Mouse (Mus musculus): ENCODE measurements around the gene Traf7. TPM values are rescaled to one million over a fixed set of nuclear protein-coding genes. Genes with fewer than 3 reads are reported as not detected.
A peak's percentile ranks its signal among the peaks of the same experiment; 100 is the strongest.

The Traf7 gene
- polyA plus RNA-seq, 3 experiments from 2014 or later: 45.5 to 54.2 (median 53.7) TPM

- ATAC-seq: no peak
Observed at GRCm38 (mm10) chr17:24477053-24477984, 50.4 kb downstream of the Traf7 start.

- ATAC-seq: no peak
Observed at GRCm38 (mm10) chr17:24476022-24476776, 51.5 kb downstream of the Traf7 start.

GRCm38 (mm10) chr17:24475586-24475985 is 52.2 kb downstream of the Traf7 start:
- ATAC-seq: no peak

- ATAC-seq: no peak
Observed at GRCm38 (mm10) chr17:24474557-24474956, 53.2 kb downstream of the Traf7 start.

GRCm38 (mm10) chr17:24473612-24474275 is 54.0 kb downstream of the Traf7 start, which contains the start of gene Bricd5:
Gene Bricd5 (plus strand): TSS chr17:24473884.
- no peak for ATAC-seq

- no peak for ATAC-seq
Observed at GRCm38 (mm10) chr17:24472512-24472911, 55.2 kb downstream of the Traf7 start.

- ATAC-seq: no peak
Observed at GRCm38 (mm10) chr17:24470701-24471527, 56.8 kb downstream of the Traf7 start.

- ATAC-seq: peak; percentile 97
Observed at GRCm38 (mm10) chr17:24469910-24470602, 57.7 kb downstream of the Traf7 start, which contains the start of the genes E4f1 and Pgp. Gene E4f1 (minus strand): TSS chr17:24470313. Gene Pgp (plus strand): TSS chr17:24470392.

- no peak for ATAC-seq
Observed at GRCm38 (mm10) chr17:24469336-24469909, 58.3 kb downstream of the Traf7 start.

GRCm38 (mm10) chr17:24468636-24469246 is 59.0 kb downstream of the Traf7 start:
- no peak for ATAC-seq

- peak; percentile 56 for ATAC-seq
Observed at GRCm38 (mm10) chr17:24463374-24464133, 64.2 kb downstream of the Traf7 start.

GRCm38 (mm10) chr17:24462932-24463331 is 64.8 kb downstream of the Traf7 start:
- no peak for ATAC-seq

GRCm38 (mm10) chr17:24461580-24461979 is 66.2 kb downstream of the Traf7 start:
- peak; percentile 61 for ATAC-seq

Other genes with a start within 250 kb of the Traf7 start
- not detected for gene Abca17, start 176.9 kb downstream of the Traf7 start, polyA plus RNA-seq (2017; shearing (Covaris generic))
- 10 to 100 TPM; 17.8 to 31.2 (median 26.3) TPM for gene Abca3, start 176.0 kb downstream of the Traf7 start, polyA plus RNA-seq (2017; shearing (Covaris generic))
- gene Rnps1, start 113.4 kb downstream of the Traf7 start, polyA plus RNA-seq (2017; shearing (Covaris generic)): 100 to 1,000 TPM; 118 to 138 (median 130) TPM
- gene Eci1, start 101.3 kb downstream of the Traf7 start, polyA plus RNA-seq (2017; shearing (Covaris generic)): 10 to 100 TPM; 52.4 to 61.7 (median 59.7) TPM
- gene Dnase1l2, start 84.8 kb downstream of the Traf7 start, polyA plus RNA-seq (2017; shearing (Covaris generic)): 1 to 10 TPM; 2.9 to 6.5 (median 4.8) TPM
- gene E4f1, start 57.6 kb downstream of the Traf7 start, polyA plus RNA-seq (2017; shearing (Covaris generic)): 10 to 100 TPM; 22.1 to 49.8 (median 23.6) TPM
- gene Pgp, start 57.5 kb downstream of the Traf7 start, polyA plus RNA-seq (2017; shearing (Covaris generic)): 1 to 10 TPM; 3.5 to 6.9 (median 4.6) TPM
- gene Bricd5, start 54.1 kb downstream of the Traf7 start, polyA plus RNA-seq (2017; shearing (Covaris generic)): not detected
- gene Mlst8, start 48.9 kb downstream of the Traf7 start, polyA plus RNA-seq (2017; shearing (Covaris generic)): 10 to 100 TPM; 14.0 to 14.9 (median 14.5) TPM
- gene Caskin1, start 39.3 kb downstream of the Traf7 start, polyA plus RNA-seq (2017; shearing (Covaris generic)): under 1 TPM in 2 of 3 experiments, not detected in 1; 0.16 to 0.23 TPM
- gene Rab26, start 6.3 kb upstream of the Traf7 start, polyA plus RNA-seq (2017; shearing (Covaris generic)): 1 to 10 TPM; 1.1 to 6.5 (median 2.0) TPM
- gene Pkd1, start 21.9 kb upstream of the Traf7 start, polyA plus RNA-seq (2017; shearing (Covaris generic)): 10 to 100 TPM in 2 of 3 experiments, 1 to 10 TPM in 1; 9.9 to 32.6 (median 22.6) TPM
- gene Tsc2, start 104.7 kb upstream of the Traf7 start, polyA plus RNA-seq (2017; shearing (Covaris generic)): 10 to 100 TPM; 17.0 to 17.7 (median 17.1) TPM
- 1 to 10 TPM; 2.0 to 4.8 (median 2.8) TPM for gene Nthl1, start 104.7 kb upstream of the Traf7 start, polyA plus RNA-seq (2017; shearing (Covaris generic))
- not detected for gene Slc9a3r2, start 122.4 kb upstream of the Traf7 start, polyA plus RNA-seq (2017; shearing (Covaris generic))
- not detected for gene Npw, start 130.5 kb upstream of the Traf7 start, polyA plus RNA-seq (2017; shearing (Covaris generic))
- gene Zfp598, start 141.7 kb upstream of the Traf7 start, polyA plus RNA-seq (2017; shearing (Covaris generic)): 1 to 10 TPM; 4.1 to 5.8 (median 5.4) TPM
- 1 to 10 TPM in 2 of 3 experiments, under 1 TPM in 1; 0.51 to 5.4 (median 1.7) TPM for gene Syngr3, start 162.0 kb upstream of the Traf7 start, polyA plus RNA-seq (2017; shearing (Covaris generic))
- gene Gfer, start 168.2 kb upstream of the Traf7 start, polyA plus RNA-seq (2017; shearing (Covaris generic)): 10 to 100 TPM; 10.2 to 18.4 (median 13.1) TPM
- gene Noxo1, start 168.3 kb upstream of the Traf7 start, polyA plus RNA-seq (2017; shearing (Covaris generic)): 1 to 10 TPM; 1.8 to 3.5 (median 2.7) TPM
- gene Tbl3, start 179.7 kb upstream of the Traf7 start, polyA plus RNA-seq (2017; shearing (Covaris generic)): 10 to 100 TPM; 29.5 to 55.4 (median 32.2) TPM
- not detected for gene Rnf151, start 190.1 kb upstream of the Traf7 start, polyA plus RNA-seq (2017; shearing (Covaris generic))
- gene Rps2, start 190.2 kb upstream of the Traf7 start, polyA plus RNA-seq (2017; shearing (Covaris generic)): 100 to 1,000 TPM; 452 to 883 (median 453) TPM
- 100 to 1,000 TPM; 234 to 249 (median 238) TPM for gene Ndufb10, start 196.5 kb upstream of the Traf7 start, polyA plus RNA-seq (2017; shearing (Covaris generic))
- not detected for gene Rpl3l, start 199.9 kb upstream of the Traf7 start, polyA plus RNA-seq (2017; shearing (Covaris generic))
- gene Msrb1, start 208.7 kb upstream of the Traf7 start, polyA plus RNA-seq (2017; shearing (Covaris generic)): 10 to 100 TPM; 27.2 to 34.4 (median 28.6) TPM
- gene Hs3st6, start 225.1 kb upstream of the Traf7 start, polyA plus RNA-seq (2017; shearing (Covaris generic)): not detected

All from inflammation-experienced regulatory T-cells, adult 6 months (primary cell).